12 mouse cellular contexts compared by ENCODE assay signal in genomic region chr1:164543045-164543803, GRCm38 (mm10).
DNase-seq lines count a peak whose midpoint lies in the region; ATAC-seq and TF ChIP-seq lines count a peak whose summit lies in the region.
"Had no signal": no experiment of that assay in that cellular context is flagged by ENCODE, and none has a peak within 500 bp of the region (broad histone marks: within the 10 kb centered on the region; RNA-seq: fewer than 3 reads in every experiment).

No protein-coding gene starts in this region.

- DNase-seq in kidney, adult 2 months, result peak; percentile 10
- DNase-seq in kidney, postnatal 4 days, result no peak
- DNase-seq in ovary, adult 18-20 months (ENCODE audit: low spot score), result peak; percentile 63
- DNase-seq in ovary, postnatal 10 days (ENCODE audit: low spot score), result no peak
- DNase-seq in telencephalon, adult 2 months (ENCODE audit: low read depth, low spot score), result peak; percentile 43
- DNase-seq in gastrocnemius, postnatal 4 days (ENCODE audit: low spot score in 2 of 2), result no peak
- no peak for DNase-seq in T-cell, adult 2 months (ENCODE audit: low spot score)
- DNase-seq: left cerebral cortex, postnatal 4 days; midbrain, embryonic 14.5 days had no signal

- H3K9me3 ChIP-seq in intestine, embryonic 15.5 days, result no peaks in the 10 kb centered on the region
- H3K9me3 ChIP-seq: lung, embryonic 15.5 days; neural tube, embryonic 13.5 days had no signal

- TF ChIP-seq POLR2A in kidney, adult 2 months (IDR thresholded peaks at IDR 0.05; ENCODE audit: low read depth, low read length), result no peak

- no peaks in the 10 kb centered on the region for H3K4me1 ChIP-seq in kidney, adult 2 months (ENCODE audit: control insufficient read depth, insufficient read depth, low read length)
- H3K4me1 ChIP-seq in intestine, embryonic 15.5 days (replicated peaks), result no peaks in the 10 kb centered on the region; the same call in 1 of the 2 replicates
- H3K4me1 ChIP-seq: neural tube, embryonic 13.5 days had no signal

- no peaks in the 10 kb centered on the region for H3K36me3 ChIP-seq in kidney, adult 2 months (ENCODE audit: control insufficient read depth, insufficient read depth, low read length)
- H3K36me3 ChIP-seq in intestine, embryonic 15.5 days, result no peaks in the 10 kb centered on the region
- H3K36me3 ChIP-seq: lung, embryonic 15.5 days; neural tube, embryonic 13.5 days had no signal

- TF ChIP-seq CTCF in kidney, adult 2 months (conservative IDR thresholded peaks at IDR 0.05; ENCODE audit: insufficient read depth, insufficient read length, low read depth, low read length), result no peak

- no peak overlapping the region for H3K27ac ChIP-seq in kidney, adult 2 months (ENCODE audit: insufficient read depth, low read depth, low read length)
- peak overlapping the region; percentile 83 for H3K27ac ChIP-seq in intestine, embryonic 15.5 days
- H3K27ac ChIP-seq: lung, embryonic 15.5 days; neural tube, embryonic 13.5 days had no signal

- no peak overlapping the region for H3K4me3 ChIP-seq in kidney, adult 2 months (ENCODE audit: insufficient read depth, low read depth, low read length)
- H3K4me3 ChIP-seq in intestine, embryonic 15.5 days (replicated peaks), result no peak overlapping the region
- H3K4me3 ChIP-seq: lung, embryonic 15.5 days; neural tube, embryonic 13.5 days had no signal

- ATAC-seq in intestine, embryonic 15.5 days, result peak; percentile 93

- H3K27me3 ChIP-seq in kidney, adult 2 months (replicated peaks; ENCODE audit: control insufficient read depth, insufficient read depth, low read length), result no peaks in the 10 kb centered on the region
- H3K27me3 ChIP-seq in intestine, embryonic 15.5 days (replicated peaks), result no peaks in the 10 kb centered on the region
- H3K27me3 ChIP-seq: lung, embryonic 15.5 days; neural tube, embryonic 13.5 days had no signal

- peak overlapping the region; percentile 9; the same call in 1 of the 2 replicates for H3K4me2 ChIP-seq in intestine, embryonic 15.5 days (replicated peaks)
- H3K4me2 ChIP-seq: lung, embryonic 15.5 days; neural tube, embryonic 13.5 days had no signal

- 51% methylated on average over 9 of the region's 9 CpGs for WGBS in kidney, adult 2 months
- WGBS in intestine, embryonic 15.5 days, result 41% methylated on average over 9 of the region's 9 CpGs

- H3K9ac ChIP-seq in intestine, embryonic 15.5 days, result no peak overlapping the region
- H3K9ac ChIP-seq: lung, embryonic 15.5 days; neural tube, embryonic 13.5 days had no signal

Comparison
In these comparisons a context has a peak if more than half of its experiments do, and no peak if none do; other contexts are left out.
1. DNase-seq: peak in kidney, adult 2 months (single experiment), ovary, adult 18-20 months (single experiment) and telencephalon, adult 2 months (single experiment); none in kidney, postnatal 4 days (0 of 2), ovary, postnatal 10 days (single experiment), gastrocnemius, postnatal 4 days (0 of 2) and T-cell, adult 2 months (single experiment).